Mouse (Mus musculus): ENCODE results near the gene Mettl6.
A peak's percentile ranks its signal among the peaks of the same experiment; 100 is the strongest.

DNA sequence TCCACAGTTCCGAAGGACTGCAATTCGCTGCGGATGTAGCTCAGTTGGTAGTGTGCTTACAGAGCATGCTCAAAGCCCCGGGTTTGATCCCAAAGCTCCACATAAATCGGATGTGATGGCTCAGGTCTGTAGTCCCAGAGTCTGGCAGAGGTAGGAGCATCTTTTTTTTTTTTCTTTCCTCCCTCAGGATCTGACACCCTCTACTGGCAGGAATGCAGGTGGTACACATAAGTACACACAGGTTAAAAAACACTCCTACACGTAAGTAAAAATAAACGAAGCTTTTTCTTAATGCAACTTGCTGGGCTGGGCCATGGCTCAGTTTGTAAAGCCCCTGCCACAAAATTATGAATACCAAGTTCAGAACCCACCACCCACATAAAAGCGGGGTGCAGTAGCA lies 30.7 kb downstream of the Mettl6 start:
- TF ChIP-seq GATA1 (IDR thresholded peaks at IDR 0.05; ENCODE audit: low read depth, low read length) (no peak), CTCF (IDR thresholded peaks at IDR 0.05 in 2 of 3, conservative IDR thresholded peaks at IDR 0.05 in 1 of 3; ENCODE audit: control insufficient read depth in 1 of 3, insufficient read depth in 1 of 3, low read depth in 2 of 3, low read length in 3 of 3, poor library complexity in 1 of 3, severe bottlenecking in 1 of 3) (peak in 2 of 3 experiments; percentile 10 to 44; a peak in 2 of 6 replicates), UBTF (IDR thresholded peaks at IDR 0.05; ENCODE audit: borderline replicate concordance, insufficient read depth, low read depth, low read length) (no peak), MAZ (IDR thresholded peaks at IDR 0.05; ENCODE audit: low read depth, low read length) (no peak), TCF12 (IDR thresholded peaks at IDR 0.05; ENCODE audit: low read depth, low read length) (no peak), POLR2A (IDR thresholded peaks at IDR 0.05; ENCODE audit: control insufficient read depth in 1 of 2, insufficient read depth in 1 of 2, low read depth in 1 of 2, low read length in 2 of 2, poor library complexity in 1 of 2) (no peak), CHD1 (IDR thresholded peaks at IDR 0.05; ENCODE audit: low read depth, low read length) (no peak), SIN3A (IDR thresholded peaks at IDR 0.05; ENCODE audit: low read length) (no peak), ZMIZ1 (IDR thresholded peaks at IDR 0.05; ENCODE audit: low read depth, low read length) (no peak), MAFK (IDR thresholded peaks at IDR 0.05; ENCODE audit: borderline replicate concordance, low read depth, low read length) (no peak), USF2 (IDR thresholded peaks at IDR 0.05; ENCODE audit: borderline replicate concordance in 1 of 2, insufficient read depth in 1 of 2, low read depth in 1 of 2, low read length in 2 of 2) (no peak), E2F4 (IDR thresholded peaks at IDR 0.05; ENCODE audit: borderline replicate concordance, low read depth, low read length) (no peak), ZKSCAN1 (IDR thresholded peaks at IDR 0.05; ENCODE audit: low read depth, low read length) (no peak), USF1 (IDR thresholded peaks at IDR 0.05; ENCODE audit: low read depth, low read length) (no peak)
